Mouse (Mus musculus) cerebellum, postnatal 10 days (tissue): ENCODE results near the gene B3galt6.

ENCODE experiments used
- DNase-seq, 2 experiments: peaks; one replicate each; pipeline ENCODE4 v3.0.0; 2021; ENCODE audit warnings: mixed read lengths in 2 of 2

B3galt6 gene

GRCm38 (mm10) chr4:155991211-155991907 lies 1.1 kb downstream of the B3galt6 start:
- DNase-seq = no peak

GRCm38 (mm10) chr4:155983788-155984187 lies 8.7 kb downstream of the B3galt6 start:
- DNase-seq = no peak

- DNase-seq = no peak
These were observed 10.9 kb downstream of the B3galt6 start for GRCm38 (mm10) chr4:155981436-155982082.

- no peak for DNase-seq
These were observed 19.2 kb downstream of the B3galt6 start for GRCm38 (mm10) chr4:155973239-155973638.

- DNase-seq = no peak
These were observed 19.8 kb downstream of the B3galt6 start for GRCm38 (mm10) chr4:155972651-155973050.

- DNase-seq = peak; percentile 49 to 63
These were observed 22.2 kb downstream of the B3galt6 start for GRCm38 (mm10) chr4:155970286-155970685.

- no peak for DNase-seq
These were observed 23.3 kb downstream of the B3galt6 start for GRCm38 (mm10) chr4:155969043-155969653.

- no peak for DNase-seq
These were observed 28.1 kb downstream of the B3galt6 start for GRCm38 (mm10) chr4:155964396-155964795.

- no peak for DNase-seq
These were observed 29.3 kb downstream of the B3galt6 start for GRCm38 (mm10) chr4:155963106-155963505.

GRCm38 (mm10) chr4:155962167-155962971 lies 30.1 kb downstream of the B3galt6 start, which contains the start of gene C1qtnf12:
C1qtnf12 (plus strand) TSS chr4:155962318.
- peak; percentile 62 to 65 for DNase-seq

GRCm38 (mm10) chr4:155959275-155959674 lies 33.2 kb downstream of the B3galt6 start:
- peak; percentile 89 to 90 for DNase-seq

GRCm38 (mm10) chr4:155955491-155955890 lies 37.0 kb downstream of the B3galt6 start:
- DNase-seq = peak; percentile 26 to 33

GRCm38 (mm10) chr4:155947094-155947493 lies 45.4 kb downstream of the B3galt6 start:
- DNase-seq = no peak

GRCm38 (mm10) chr4:155944271-155944670 lies 48.2 kb downstream of the B3galt6 start:
- DNase-seq = peak in 1 of 2 experiments; percentile 24

GRCm38 (mm10) chr4:155943534-155944249 lies 48.8 kb downstream of the B3galt6 start, which contains the start of gene Ube2j2:
Ube2j2 (plus strand) TSS chr4:155943831.
- DNase-seq = peak; percentile 96 to 97

- peak; percentile 71 to 76 for DNase-seq
These were observed 49.4 kb downstream of the B3galt6 start for GRCm38 (mm10) chr4:155943049-155943452.
